Mouse (Mus musculus) hindbrain, embryonic 16.5 days (tissue): ENCODE data around the gene Rpl36-ps4. TPM values are rescaled to one million over a fixed set of nuclear protein-coding genes. Genes with fewer than 3 reads are reported as not detected.
A peak's percentile ranks its signal among the peaks of the same experiment; 100 is the strongest.

Experiments used
- ATAC-seq: fragments of 200-750 bp; cut with Nextera tagmentation; 2 replicates; pipeline ENCODE4 v1.8.0; 2017; ENCODE audit warnings: moderate TSS enrichment, moderate library complexity
- H3K27ac ChIP-seq: fragments of 300-500 bp; sonication (generic); 2 replicates; pipeline ENCODE4 v1.5.1; 2014; ENCODE audit warnings: low read depth, mild to moderate bottlenecking, control low read depth, low read length, moderate library complexity
- H3K27me3 ChIP-seq: fragments of 300-500 bp; sonication (generic); replicated peaks from 2 replicates; pipeline ENCODE4 v1.6.1; 2014; ENCODE audit warnings: low read length; ENCODE audit not compliant: control insufficient read depth, insufficient read depth
- H3K36me3 ChIP-seq: fragments of 300-500 bp; sonication (generic); 2 replicates; pipeline ENCODE4 v1.6.1; 2014; ENCODE audit warnings: mild to moderate bottlenecking, low read length, moderate library complexity, mixed read lengths; ENCODE audit not compliant: control insufficient read depth, insufficient read depth
- H3K4me1 ChIP-seq: fragments of 300-500 bp; sonication (generic); 2 replicates; pipeline ENCODE4 v1.6.1; 2014; ENCODE audit warnings: low read depth, low read length; ENCODE audit not compliant: control insufficient read depth, insufficient read depth
- H3K4me2 ChIP-seq: fragments of 300-500 bp; sonication (generic); 2 replicates; pipeline ENCODE4 v1.6.1; 2014; ENCODE audit warnings: mild to moderate bottlenecking, low read length, control low read depth, moderate library complexity
- H3K4me3 ChIP-seq: fragments of 300-500 bp; sonication (generic); 2 replicates; pipeline ENCODE4 v1.5.1; 2014; ENCODE audit warnings: mild to moderate bottlenecking, low read length, control low read depth, moderate library complexity
- H3K9ac ChIP-seq: fragments of 300-500 bp; sonication (generic); 2 replicates; pipeline ENCODE4 v1.6.1; 2014; ENCODE audit warnings: low read depth, mild to moderate bottlenecking, control low read depth, low read length, moderate library complexity
- H3K9me3 ChIP-seq: fragments of 300-500 bp; sonication (generic); 2 replicates; pipeline ENCODE4 v1.6.1; 2014; ENCODE audit warnings: mild to moderate bottlenecking, low read length, moderate library complexity; ENCODE audit not compliant: control insufficient read depth
- WGBS: fragments of 180-500 bp; shearing (Covaris S2); extraction: QIAGEN DNeasy Blood & Tissue Kit; methylation state at CpG from one replicate; pipeline ENCODE4 v1.1.7; 2014; 5-methylcytosine and 5-hydroxymethylcytosine counted together
- polyA plus RNA-seq: library from polyadenylated mRNA; unstranded; fragments of >200 nt; fragmentation: Nextera tagmentation; extraction: Ambion mirVana; gene quantifications from 2 replicates; pipeline ENCODE4 v1.2.1, GENCODE M21; 2015

Gene Rpl36-ps4
- polyA plus RNA-seq, 1 experiment from 2014 or later = not detected

DNA sequence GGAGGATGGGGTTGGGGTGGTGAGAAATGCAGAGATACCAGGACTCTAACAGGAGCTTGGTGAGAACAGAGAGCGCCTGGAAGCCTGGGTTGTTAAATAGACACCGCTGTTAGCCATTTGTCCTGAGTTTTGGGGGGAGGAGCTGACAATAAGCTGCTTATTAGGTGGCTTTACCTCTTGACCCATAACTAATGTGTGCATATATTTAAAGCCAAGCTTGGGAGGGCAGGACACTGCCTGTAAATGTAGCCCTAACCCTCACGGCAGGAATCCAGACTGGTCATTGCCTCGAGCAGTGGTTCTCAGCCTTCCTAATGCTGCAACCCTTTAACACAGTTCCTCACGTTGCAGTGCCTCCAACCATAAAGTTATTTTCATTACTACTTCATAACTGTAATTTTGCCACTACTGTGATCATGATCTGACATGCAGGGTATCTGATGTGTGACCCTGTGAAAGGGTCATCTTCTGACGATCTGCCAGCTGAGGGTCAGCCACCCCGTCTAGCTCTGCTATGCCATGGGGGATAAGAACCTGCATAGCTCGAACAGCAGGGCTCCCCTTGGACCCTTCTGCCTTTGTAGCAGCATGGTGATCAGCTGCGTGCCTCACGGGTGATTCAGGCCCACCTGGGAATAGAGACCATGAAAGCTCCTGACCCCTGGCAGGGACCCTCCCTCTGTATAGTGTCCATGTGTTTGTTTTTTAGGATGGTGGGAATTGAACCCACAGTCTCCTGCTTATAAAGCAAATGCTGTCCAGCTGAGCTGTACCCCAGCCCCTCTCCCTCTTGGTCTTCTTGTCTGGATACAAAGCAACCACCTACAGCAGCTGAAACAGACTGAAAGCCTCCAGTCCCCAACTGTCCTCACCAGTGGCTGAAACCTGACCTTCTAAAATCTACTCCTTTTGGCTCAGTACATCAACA is 42.0 kb upstream of the Rpl36-ps4 start:
- no peak overlapping the region for H3K27ac ChIP-seq
- no peaks in the 10 kb centered on the region for H3K9me3 ChIP-seq
- H3K4me1 ChIP-seq = peaks cover 10% of the 10 kb centered on the region; the same call in 1 of the 2 replicates
- no peak overlapping the region for H3K4me2 ChIP-seq
- no peaks in the 10 kb centered on the region for H3K36me3 ChIP-seq
- H3K9ac ChIP-seq = no peak overlapping the region
- no peak for ATAC-seq
- 25% methylated on average over 10 of the region's 10 CpGs for WGBS
- H3K4me3 ChIP-seq = no peak overlapping the region
- H3K27me3 ChIP-seq = no peaks in the 10 kb centered on the region; the same call in 1 of the 2 replicates

- Histone ChIP-seq H3K27me3 (no peaks in the 10 kb centered on the region; the same call in 1 of the 2 replicates), H3K9ac (no peak overlapping the region), H3K4me2 (no peak overlapping the region), H3K27ac (no peak overlapping the region), H3K9me3 (no peaks in the 10 kb centered on the region), H3K4me3 (no peak overlapping the region), H3K4me1 (peaks cover 10% of the 10 kb centered on the region; the same call in 1 of the 2 replicates), H3K36me3 (no peaks in the 10 kb centered on the region)
- ATAC-seq = no peak
- WGBS = 36% methylated on average over 9 of the region's 9 CpGs
These were observed 41.1 kb upstream of the Rpl36-ps4 start for GRCm38 (mm10) chr17:87879484-87880225.

DNA sequence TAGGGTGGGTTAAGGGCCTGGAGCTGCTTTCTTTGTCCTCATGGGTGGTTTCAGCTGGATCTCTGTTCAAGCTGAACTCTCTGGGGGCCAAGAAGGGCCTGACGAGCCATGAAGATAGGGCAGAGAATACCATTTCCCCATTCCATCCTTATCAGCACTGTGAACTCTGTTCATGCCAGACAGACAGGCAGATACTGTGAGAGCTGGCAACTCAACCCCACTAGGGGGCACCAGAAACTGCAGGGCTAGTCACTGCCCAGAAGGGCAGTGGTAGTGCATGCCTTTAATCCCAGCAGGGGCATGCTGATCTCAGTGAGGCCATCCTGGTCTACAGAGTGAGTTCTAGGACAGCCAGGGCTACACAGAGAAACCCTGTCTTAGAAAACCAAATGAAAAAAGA is 38.2 kb upstream of the Rpl36-ps4 start:
- Histone ChIP-seq H3K36me3 (no peaks in the 10 kb centered on the region), H3K27me3 (no peaks in the 10 kb centered on the region), H3K9me3 (no peaks in the 10 kb centered on the region), H3K27ac (no peak overlapping the region), H3K4me3 (no peak overlapping the region), H3K9ac (no peak overlapping the region), H3K4me2 (no peak overlapping the region), H3K4me1 (peaks cover 6% of the 10 kb centered on the region; the same call in 1 of the 2 replicates)
- no peak for ATAC-seq
- WGBS = 48% methylated on average over 1 of the region's 1 CpGs

GRCm38 (mm10) chr17:87897175-87897574 is 23.6 kb upstream of the Rpl36-ps4 start:
- H3K36me3 ChIP-seq = no peaks in the 10 kb centered on the region
- H3K4me3 ChIP-seq = no peak overlapping the region
- ATAC-seq = 0 out of 2 replicates have a peak, but pooled peaks have one; percentile 37
- H3K4me1 ChIP-seq = peaks cover 4% of the 10 kb centered on the region
- H3K9ac ChIP-seq = no peak overlapping the region
- no peaks in the 10 kb centered on the region for H3K27me3 ChIP-seq
- no peak overlapping the region for H3K27ac ChIP-seq
- WGBS = 58% methylated on average over 6 of the region's 6 CpGs
- H3K9me3 ChIP-seq = no peaks in the 10 kb centered on the region
- H3K4me2 ChIP-seq = no peak overlapping the region

DNA sequence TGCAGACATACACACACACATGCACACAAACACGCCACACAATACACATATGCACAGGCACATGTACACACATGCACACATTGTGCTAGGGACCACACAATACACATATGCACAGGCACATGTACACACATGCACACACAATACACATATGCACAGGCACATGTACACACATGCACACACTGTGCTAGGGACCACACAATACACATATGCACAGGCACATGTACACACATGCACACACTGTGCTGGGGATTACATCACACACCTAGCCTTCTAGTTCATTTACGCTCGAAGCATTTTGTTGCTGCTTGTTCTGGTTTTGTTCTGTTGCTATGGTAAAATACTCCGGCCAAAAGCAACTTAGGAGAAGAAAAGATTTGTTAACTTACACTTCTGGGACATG is 20.1 kb upstream of the Rpl36-ps4 start:
- ATAC-seq = no peak
- no peak overlapping the region for H3K27ac ChIP-seq
- H3K36me3 ChIP-seq = no peaks in the 10 kb centered on the region
- peak overlapping the region; percentile 5; the same call in 1 of the 2 replicates for H3K9ac ChIP-seq
- H3K4me1 ChIP-seq = peaks cover 4% of the 10 kb centered on the region
- 59% methylated on average over 4 of the region's 4 CpGs for WGBS
- H3K4me2 ChIP-seq = no peak overlapping the region
- H3K27me3 ChIP-seq = no peaks in the 10 kb centered on the region
- no peaks in the 10 kb centered on the region for H3K9me3 ChIP-seq
- H3K4me3 ChIP-seq = no peak overlapping the region

DNA sequence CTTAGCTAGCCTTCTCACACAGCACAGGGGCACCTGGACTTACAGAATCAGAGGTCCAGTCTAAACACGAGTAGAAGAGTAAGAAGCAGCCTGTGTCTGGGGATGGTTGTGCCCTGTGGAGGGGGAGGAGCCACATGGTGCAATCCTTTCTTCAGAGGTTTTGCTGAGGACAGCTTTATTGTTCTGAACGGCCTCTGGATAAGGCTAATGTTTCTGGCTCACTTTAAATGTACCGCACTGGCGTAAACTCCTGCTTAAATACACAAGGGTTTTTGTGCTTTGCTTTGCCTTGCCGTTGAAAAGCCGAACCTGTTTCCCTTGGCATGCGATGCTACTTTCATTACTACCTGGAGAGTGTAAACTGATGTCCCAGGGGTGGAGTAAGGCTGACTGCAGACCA is 19.6 kb upstream of the Rpl36-ps4 start:
- WGBS = 46% methylated on average over 7 of the region's 7 CpGs
- Histone ChIP-seq H3K9me3 (no peaks in the 10 kb centered on the region), H3K4me3 (no peak overlapping the region), H3K36me3 (no peaks in the 10 kb centered on the region), H3K9ac (peak overlapping the region; percentile 5; the same call in 1 of the 2 replicates), H3K4me1 (peaks cover 4% of the 10 kb centered on the region), H3K4me2 (no peak overlapping the region), H3K27me3 (no peaks in the 10 kb centered on the region), H3K27ac (no peak overlapping the region)
- no peak for ATAC-seq

- Histone ChIP-seq H3K9me3 (no peaks in the 10 kb centered on the region), H3K27me3 (no peaks in the 10 kb centered on the region), H3K4me3 (no peak overlapping the region), H3K4me2 (no peak overlapping the region), H3K9ac (no peak overlapping the region), H3K27ac (no peak overlapping the region), H3K4me1 (peaks cover 4% of the 10 kb centered on the region), H3K36me3 (no peaks in the 10 kb centered on the region)
- 21% methylated on average over 6 of the region's 6 CpGs for WGBS
- peak; percentile 60 for ATAC-seq
These were observed 17.6 kb upstream of the Rpl36-ps4 start for GRCm38 (mm10) chr17:87903213-87903612.

DNA sequence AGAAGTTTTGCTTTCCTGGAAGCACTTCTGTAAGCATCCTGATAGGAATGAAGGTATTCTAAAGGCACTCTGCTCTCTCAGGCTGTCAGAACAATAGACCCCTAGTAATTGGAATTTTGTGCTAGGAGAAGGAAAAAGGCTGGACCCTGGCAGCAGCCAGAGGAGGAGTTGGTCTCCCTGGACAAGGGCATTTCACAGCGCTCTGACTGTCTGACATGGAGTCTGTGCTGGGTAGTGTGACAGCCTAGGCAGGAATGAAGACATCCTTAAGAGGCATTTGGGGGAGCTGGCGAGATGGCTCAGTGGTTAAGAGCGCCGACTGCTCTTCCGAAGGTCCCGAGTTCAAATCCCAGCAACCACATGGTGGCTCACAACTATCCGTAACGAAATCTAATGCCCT is 17.1 kb upstream of the Rpl36-ps4 start:
- H3K4me3 ChIP-seq = no peak overlapping the region
- no peaks in the 10 kb centered on the region for H3K9me3 ChIP-seq
- H3K27me3 ChIP-seq = no peaks in the 10 kb centered on the region
- no peak overlapping the region for H3K9ac ChIP-seq
- 90% methylated on average over 8 of the region's 8 CpGs for WGBS
- H3K36me3 ChIP-seq = no peaks in the 10 kb centered on the region
- H3K4me2 ChIP-seq = no peak overlapping the region
- H3K4me1 ChIP-seq = peaks cover 4% of the 10 kb centered on the region
- no peak; the same call in 1 of the 2 replicates for ATAC-seq
- no peak overlapping the region for H3K27ac ChIP-seq

DNA sequence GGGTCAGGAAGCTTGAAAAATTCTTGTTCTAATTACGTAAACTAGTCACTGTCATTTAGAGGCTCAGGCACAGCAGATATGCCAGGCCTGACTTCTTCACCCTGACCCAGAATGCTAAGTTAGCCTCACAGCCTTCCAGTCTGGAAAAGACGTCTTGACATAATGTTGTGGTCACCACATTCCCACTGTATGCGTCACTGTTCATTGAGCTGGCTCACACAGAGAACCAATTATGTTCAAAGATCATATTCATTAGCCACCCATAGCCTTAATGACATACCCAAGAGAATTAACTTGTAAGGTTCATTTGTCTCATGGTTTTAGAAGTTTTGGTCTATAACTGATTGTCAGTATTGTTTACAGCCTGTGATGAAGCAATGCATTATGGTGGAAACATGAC is 5.4 kb upstream of the Rpl36-ps4 start:
- Histone ChIP-seq H3K27me3 (no peaks in the 10 kb centered on the region), H3K4me1 (no peaks in the 10 kb centered on the region), H3K4me2 (no peak overlapping the region), H3K4me3 (no peak overlapping the region), H3K27ac (no peak overlapping the region), H3K36me3 (no peaks in the 10 kb centered on the region), H3K9me3 (peaks cover 2% of the 10 kb centered on the region; the same call in 1 of the 2 replicates), H3K9ac (no peak overlapping the region)
- no peak for ATAC-seq
- 89% methylated on average over 3 of the region's 3 CpGs for WGBS
